Mouse (Mus musculus): Measurements from ENCODE around the gene Xrcc2.

Xrcc2 gene

DNA sequence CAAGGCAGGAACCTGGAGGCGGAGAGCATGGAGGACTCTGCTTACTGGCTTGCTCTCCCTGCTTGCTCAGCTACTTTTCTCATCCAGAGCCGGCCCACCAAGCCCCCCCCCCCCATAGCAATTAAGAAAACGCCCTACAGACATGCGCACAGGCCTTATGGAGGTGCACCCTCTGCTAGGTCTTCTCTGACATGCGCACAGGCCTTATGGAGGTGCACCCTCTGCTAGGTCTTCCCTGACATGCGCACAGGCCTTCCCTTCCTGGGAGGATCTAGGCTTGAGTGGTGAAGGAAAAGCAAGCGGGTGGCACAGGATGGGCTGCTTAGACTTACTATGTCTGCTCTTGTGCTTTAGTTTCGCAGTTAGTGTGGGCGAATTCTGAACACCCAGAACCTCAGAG is 37.3 kb downstream of the Xrcc2 start:
- no peak for DNase-seq (ENCODE audit: low spot score)

GRCm38 (mm10) chr5:25666684-25667083 is 38.9 kb downstream of the Xrcc2 start:
- DNase-seq (ENCODE audit: low spot score), result no peak

GRCm38 (mm10) chr5:25666108-25666507 is 39.5 kb downstream of the Xrcc2 start:
- DNase-seq (ENCODE audit: low spot score), result no peak

DNA sequence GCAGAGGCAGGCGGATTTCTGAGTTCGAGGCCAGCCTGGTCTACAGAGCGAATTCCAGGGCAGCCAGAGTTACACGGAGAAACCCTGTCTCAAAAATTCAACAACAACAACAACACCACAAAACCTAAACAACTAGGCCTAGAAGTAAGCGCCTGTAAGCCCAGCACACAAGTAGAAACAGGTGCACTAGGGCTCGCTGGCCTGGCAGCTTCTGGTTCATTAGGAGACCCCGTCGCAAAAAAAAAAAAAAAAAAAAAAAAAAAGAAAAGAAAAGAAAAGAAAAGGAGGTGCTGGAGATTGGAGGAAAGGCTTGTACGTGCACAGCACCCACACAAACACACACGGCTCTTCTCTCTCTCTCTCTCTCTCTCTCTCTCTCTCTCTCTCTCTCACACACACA is 40.1 kb downstream of the Xrcc2 start:
- no peak for DNase-seq (ENCODE audit: low spot score)

DNA sequence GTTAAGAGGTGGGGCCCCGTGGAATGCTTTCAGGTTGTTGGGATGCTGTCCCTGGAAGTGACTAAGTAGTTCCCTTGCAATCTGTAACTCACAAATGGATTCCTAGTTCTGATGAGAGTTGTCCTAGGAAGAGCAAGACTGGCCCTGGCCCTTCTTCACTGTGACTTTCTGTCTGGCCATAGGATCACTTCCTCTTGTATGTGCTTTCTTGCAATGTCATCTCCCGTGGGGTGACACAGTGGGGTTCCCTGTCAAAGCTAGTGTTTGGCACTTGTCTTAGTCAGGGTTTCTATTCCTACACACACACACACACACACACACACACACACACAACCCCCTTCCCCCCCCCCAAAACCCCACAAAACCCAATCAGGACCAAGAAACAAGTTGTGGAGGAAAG is 42.5 kb downstream of the Xrcc2 start:
- DNase-seq (ENCODE audit: low spot score), result no peak

- no peak for DNase-seq (ENCODE audit: low spot score)
Observed at GRCm38 (mm10) chr5:25654578-25654987, 51.0 kb downstream of the Xrcc2 start.

DNA sequence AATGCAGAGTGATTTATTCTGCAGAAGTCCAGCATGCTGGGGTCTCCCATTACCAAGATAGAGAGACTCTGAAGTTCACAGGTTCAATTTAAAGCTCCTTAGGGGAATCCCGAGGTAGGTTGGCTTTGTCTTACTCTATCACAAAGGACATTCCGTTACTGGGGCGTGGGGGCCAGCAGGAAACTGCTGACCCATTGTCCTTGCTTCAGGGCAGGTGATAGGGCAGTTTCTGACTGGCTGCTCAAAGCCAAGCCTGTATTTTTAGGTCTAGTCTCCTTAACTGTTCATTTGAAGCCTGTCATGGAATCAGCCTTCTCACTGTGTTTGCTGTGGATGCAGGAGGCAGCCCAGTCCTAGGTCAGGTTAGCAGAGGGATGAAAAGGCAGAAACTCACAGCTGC is 52.2 kb downstream of the Xrcc2 start:
- DNase-seq (ENCODE audit: low spot score), result no peak

DNA sequence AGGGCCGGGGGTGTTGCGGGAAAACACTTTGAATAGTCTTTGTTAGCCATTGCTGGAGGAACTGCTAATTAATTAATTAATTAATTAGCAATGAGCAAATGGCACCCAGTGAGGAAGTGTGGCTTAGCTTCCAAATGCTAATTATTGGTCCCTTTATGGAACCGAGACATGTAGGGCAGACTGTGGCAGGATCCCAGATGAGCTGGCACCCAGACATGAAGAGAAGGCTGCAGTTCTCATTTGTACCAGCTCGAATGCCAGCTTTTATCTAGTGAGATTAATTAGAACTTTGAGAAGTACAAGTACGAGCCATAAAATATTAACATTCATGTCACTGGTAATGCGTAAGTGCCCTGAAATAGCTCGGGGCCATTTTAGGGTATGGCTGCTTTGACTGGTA is 53.2 kb downstream of the Xrcc2 start:
- no peak for DNase-seq (ENCODE audit: low spot score)

DNA sequence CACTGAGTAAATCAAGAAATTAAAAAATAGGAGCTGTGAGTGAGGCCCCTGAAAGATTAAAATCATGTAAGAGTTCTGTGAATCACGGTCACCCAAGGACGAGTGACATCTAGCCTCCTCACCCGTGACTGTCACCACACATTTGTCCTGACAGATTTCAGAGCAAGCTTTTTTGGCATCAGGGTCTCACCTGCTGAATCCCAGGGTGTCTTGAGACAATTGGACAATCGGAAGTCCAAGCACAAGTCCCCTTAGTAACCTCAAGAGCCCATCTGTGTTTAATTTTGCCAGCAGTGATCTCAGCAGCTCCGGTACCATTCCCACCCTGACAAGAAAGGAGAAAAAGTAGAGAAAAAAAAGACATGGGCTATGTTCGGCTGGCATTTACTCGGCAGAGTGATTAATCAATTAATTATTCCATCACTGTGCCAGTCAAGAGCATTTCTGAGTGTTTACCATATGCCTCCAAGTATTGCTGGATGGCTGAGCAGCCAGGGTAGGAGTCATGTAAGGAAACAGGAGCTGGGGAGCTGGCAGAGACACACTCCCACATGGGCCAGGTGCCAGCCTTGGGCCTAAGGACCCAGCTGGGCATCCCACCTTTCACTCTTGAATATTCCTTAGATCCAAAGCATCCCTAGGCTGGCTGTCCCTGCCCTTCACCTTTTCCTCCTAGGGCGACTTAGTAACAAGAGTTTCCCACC is 59.8 kb downstream of the Xrcc2 start:
- DNase-seq (ENCODE audit: low spot score), result no peak

DNA sequence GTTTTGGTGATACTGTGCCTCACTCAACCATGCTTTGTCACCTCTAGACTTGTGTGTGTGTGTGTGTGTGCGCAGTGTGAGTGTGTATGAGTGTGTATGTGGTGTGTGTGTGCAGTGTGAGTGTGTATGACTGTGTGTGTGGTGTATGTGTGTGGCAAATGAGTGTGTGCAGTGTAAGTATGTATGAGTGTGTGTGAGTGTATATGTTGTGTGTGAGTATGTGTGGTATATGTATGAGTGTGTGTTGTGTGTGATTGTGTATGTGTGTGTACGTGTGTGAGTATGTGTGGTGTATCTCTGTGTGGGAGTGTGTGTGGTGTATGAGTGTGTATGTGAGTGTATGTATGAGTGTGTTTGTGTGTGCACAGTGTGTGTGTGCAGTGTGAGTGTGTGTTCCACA is 61.1 kb downstream of the Xrcc2 start:
- no peak for DNase-seq (ENCODE audit: low spot score)

GRCm38 (mm10) chr5:25642741-25643140 is 62.9 kb downstream of the Xrcc2 start:
- no peak for DNase-seq (ENCODE audit: low spot score)
